16 mouse cellular contexts compared by ENCODE assay signal in genomic region chr15:79411363-79412065, GRCm38 (mm10). TPM values are rescaled to one million over a fixed set of nuclear protein-coding genes. Genes with fewer than 3 reads are reported as not detected.
DNase-seq lines count a peak whose midpoint lies in the region; ATAC-seq and TF ChIP-seq lines count a peak whose summit lies in the region.
"Had no signal": no experiment of that assay in that cellular context is flagged by ENCODE, and none has a peak within 500 bp of the region (broad histone marks: within the 10 kb centered on the region; RNA-seq: fewer than 3 reads in every experiment).

No protein-coding gene starts in this region.

- DNase-seq in kidney, postnatal 0 days (ENCODE audit: low spot score): no peak
- DNase-seq in thymus, postnatal 0 days (ENCODE audit: low spot score): peak; percentile 32
- DNase-seq in thymus, postnatal 10 days (ENCODE audit: low spot score in 2 of 2): no peak
- peak; percentile 22 for DNase-seq in embryonic facial prominence, embryonic 11.5 days (ENCODE audit: low spot score)
- DNase-seq in thymus, postnatal 25 days: peak; percentile 35
- DNase-seq in layer of hippocampus, adult 8-10 months (ENCODE audit: low spot score in 2 of 2): no peak
- DNase-seq: cerebellum, postnatal 14 days; kidney, postnatal 25 days; lung, adult 18-20 months; right cerebral cortex, adult 18-20 months had no signal

- TF ChIP-seq CTCF in kidney, postnatal 0 days (IDR thresholded peaks at IDR 0.05; ENCODE audit: low read depth): peak; percentile 56

- no peak overlapping the region for H3K9ac ChIP-seq in kidney, postnatal 0 days (ENCODE audit: low read depth, low read length)
- no peak overlapping the region for H3K9ac ChIP-seq in kidney, embryonic 16.5 days (replicated peaks; ENCODE audit: low read length)
- no peak overlapping the region for H3K9ac ChIP-seq in embryonic facial prominence, embryonic 11.5 days (replicated peaks; ENCODE audit: low read length)
- no peak overlapping the region for H3K9ac ChIP-seq in hindbrain, embryonic 12.5 days
- H3K9ac ChIP-seq: heart, embryonic 12.5 days; hindbrain, embryonic 13.5 days; midbrain, embryonic 12.5 days; neural tube, embryonic 12.5 days had no signal

- H3K4me2 ChIP-seq in kidney, postnatal 0 days (ENCODE audit: low read length): no peak overlapping the region
- H3K4me2 ChIP-seq in kidney, embryonic 16.5 days (replicated peaks; ENCODE audit: low read depth, low read length): no peak overlapping the region
- no peak overlapping the region for H3K4me2 ChIP-seq in embryonic facial prominence, embryonic 11.5 days (ENCODE audit: low read depth, low read length)
- no peak overlapping the region for H3K4me2 ChIP-seq in hindbrain, embryonic 12.5 days (replicated peaks)
- H3K4me2 ChIP-seq: heart, embryonic 12.5 days; hindbrain, embryonic 13.5 days; midbrain, embryonic 12.5 days; neural tube, embryonic 12.5 days had no signal

- H3K4me3 ChIP-seq in kidney, postnatal 0 days (replicated peaks; ENCODE audit: low read depth, low read length): no peak overlapping the region
- no peak overlapping the region for H3K4me3 ChIP-seq in kidney, embryonic 16.5 days (ENCODE audit: low read length)
- H3K4me3 ChIP-seq in embryonic facial prominence, embryonic 11.5 days (ENCODE audit: low read depth, low read length): no peak overlapping the region
- H3K4me3 ChIP-seq in hindbrain, embryonic 12.5 days: no peak overlapping the region
- H3K4me3 ChIP-seq: heart, embryonic 12.5 days; hindbrain, embryonic 13.5 days; midbrain, embryonic 12.5 days; neural tube, embryonic 12.5 days had no signal

- no peaks in the 10 kb centered on the region for H3K36me3 ChIP-seq in kidney, postnatal 0 days (ENCODE audit: insufficient read depth, low read length)
- peaks cover under 1% of the 10 kb centered on the region; the same call in 1 of the 2 replicates for H3K36me3 ChIP-seq in kidney, embryonic 16.5 days (ENCODE audit: insufficient read depth, low read length)
- H3K36me3 ChIP-seq in embryonic facial prominence, embryonic 11.5 days (replicated peaks; ENCODE audit: control insufficient read depth, insufficient read depth, low read depth, low read length): no peaks in the 10 kb centered on the region
- H3K36me3 ChIP-seq in hindbrain, embryonic 12.5 days: peaks cover 5% of the 10 kb centered on the region

- no peaks in the 10 kb centered on the region for H3K4me1 ChIP-seq in kidney, postnatal 0 days (replicated peaks; ENCODE audit: insufficient read depth, low read length)
- 0 out of 2 replicates have a peak, but pooled peaks cover 3% of the 10 kb centered on the region for H3K4me1 ChIP-seq in kidney, embryonic 16.5 days (ENCODE audit: insufficient read depth, low read length)
- H3K4me1 ChIP-seq in embryonic facial prominence, embryonic 11.5 days (ENCODE audit: control insufficient read depth, insufficient read depth, low read length): no peaks in the 10 kb centered on the region
- no peaks in the 10 kb centered on the region for H3K4me1 ChIP-seq in hindbrain, embryonic 12.5 days
- H3K4me1 ChIP-seq: midbrain, embryonic 12.5 days; neural tube, embryonic 12.5 days had no signal

- 74% methylated on average over 10 of the region's 10 CpGs for WGBS in kidney, postnatal 0 days
- 74% methylated on average over 10 of the region's 10 CpGs for WGBS in kidney, embryonic 16.5 days
- WGBS in embryonic facial prominence, embryonic 11.5 days: 55% methylated on average over 10 of the region's 10 CpGs
- WGBS in hindbrain, embryonic 12.5 days: 58% methylated on average over 10 of the region's 10 CpGs

- no peak for ATAC-seq in kidney, postnatal 0 days (replicated peaks; ENCODE audit: low FRiP score, low read depth)
- ATAC-seq in kidney, embryonic 16.5 days (ENCODE audit: low FRiP score, low TSS enrichment): no peak
- no peak for ATAC-seq in embryonic facial prominence, embryonic 11.5 days (replicated peaks; ENCODE audit: insufficient number of reproducible peaks, low FRiP score, low TSS enrichment, low read depth)
- ATAC-seq in hindbrain, embryonic 12.5 days (ENCODE audit: low FRiP score): no peak

- H3K9me3 ChIP-seq in kidney, postnatal 0 days (replicated peaks; ENCODE audit: low read length): no peaks in the 10 kb centered on the region
- H3K9me3 ChIP-seq in kidney, embryonic 16.5 days (ENCODE audit: low read length): no peaks in the 10 kb centered on the region
- H3K9me3 ChIP-seq in embryonic facial prominence, embryonic 11.5 days (replicated peaks; ENCODE audit: control insufficient read depth, low read length): no peaks in the 10 kb centered on the region
- H3K9me3 ChIP-seq in hindbrain, embryonic 12.5 days (replicated peaks): no peaks in the 10 kb centered on the region
- H3K9me3 ChIP-seq: heart, embryonic 12.5 days; hindbrain, embryonic 13.5 days; midbrain, embryonic 12.5 days; neural tube, embryonic 12.5 days had no signal

- H3K27ac ChIP-seq in kidney, postnatal 0 days: no peak overlapping the region
- no peak overlapping the region for H3K27ac ChIP-seq in kidney, embryonic 16.5 days (ENCODE audit: low read length)
- no peak overlapping the region for H3K27ac ChIP-seq in embryonic facial prominence, embryonic 11.5 days (replicated peaks; ENCODE audit: low read depth, low read length)
- no peak overlapping the region for H3K27ac ChIP-seq in hindbrain, embryonic 12.5 days
- H3K27ac ChIP-seq: hindbrain, embryonic 13.5 days; midbrain, embryonic 12.5 days; neural tube, embryonic 12.5 days had no signal

- no peaks in the 10 kb centered on the region for H3K27me3 ChIP-seq in kidney, postnatal 0 days (ENCODE audit: insufficient read depth, low read length)
- no peaks in the 10 kb centered on the region for H3K27me3 ChIP-seq in kidney, embryonic 16.5 days (ENCODE audit: insufficient read depth, low read length)
- no peaks in the 10 kb centered on the region for H3K27me3 ChIP-seq in embryonic facial prominence, embryonic 11.5 days (ENCODE audit: control insufficient read depth, insufficient read depth, low read length)
- no peaks in the 10 kb centered on the region for H3K27me3 ChIP-seq in hindbrain, embryonic 12.5 days
- H3K27me3 ChIP-seq: heart, embryonic 12.5 days; midbrain, embryonic 12.5 days; neural tube, embryonic 12.5 days had no signal

RNA-seq across cellular contexts. Expression of gene Tmem184b, which starts 8.1 kb away (rescaled TPM):
- 44.4 and 47.5 TPM in 2 replicates for polyA plus RNA-seq in kidney, postnatal 0 days (2015; fragmentation: Nextera tagmentation; extraction: Ambion mirVana)
- 75.0 and 80.5 TPM in 2 replicates for polyA plus RNA-seq in kidney, embryonic 16.5 days (2015; fragmentation: Nextera tagmentation; extraction: Ambion mirVana)
- 30.0 and 37.4 TPM in 2 replicates for polyA plus RNA-seq in thymus, postnatal 0 days (2015; fragmentation: Nextera tagmentation; extraction: Ambion mirVana)
- polyA plus RNA-seq in embryonic facial prominence, embryonic 11.5 days (2014; fragmentation: Nextera tagmentation; extraction: Ambion mirVana): 36.2 and 45.5 TPM in 2 replicates
- total RNA-seq in layer of hippocampus, adult 8-10 months (2022): 10 to 100 TPM; 52.5 to 66.5 (median 57.2) TPM
- 46.2 and 52.0 TPM in 2 replicates for polyA plus RNA-seq in hindbrain, embryonic 12.5 days (2016; fragmentation: Nextera tagmentation; extraction: Ambion mirVana)

RNA-seq across cellular contexts. Expression of gene Csnk1e, which starts 43.9 kb away (rescaled TPM):
- polyA plus RNA-seq in kidney, postnatal 0 days (2015; fragmentation: Nextera tagmentation; extraction: Ambion mirVana): 50.9 and 53.9 TPM in 2 replicates
- polyA plus RNA-seq in kidney, embryonic 16.5 days (2015; fragmentation: Nextera tagmentation; extraction: Ambion mirVana): 66.0 and 71.5 TPM in 2 replicates
- 52.2 and 70.8 TPM in 2 replicates for polyA plus RNA-seq in thymus, postnatal 0 days (2015; fragmentation: Nextera tagmentation; extraction: Ambion mirVana)
- polyA plus RNA-seq in embryonic facial prominence, embryonic 11.5 days (2014; fragmentation: Nextera tagmentation; extraction: Ambion mirVana): 108 and 109 TPM in 2 replicates
- 100 to 1,000 TPM; 112 to 137 (median 123) TPM for total RNA-seq in layer of hippocampus, adult 8-10 months (2022)
- polyA plus RNA-seq in hindbrain, embryonic 12.5 days (2016; fragmentation: Nextera tagmentation; extraction: Ambion mirVana): 280 and 284 TPM in 2 replicates

Comparison
In these comparisons a context has a peak if more than half of its experiments do, and no peak if none do; other contexts are left out.
1. DNase-seq: peak in thymus, postnatal 0 days (single experiment), embryonic facial prominence, embryonic 11.5 days (single experiment) and thymus, postnatal 25 days (single experiment); none in kidney, postnatal 0 days (single experiment), thymus, postnatal 10 days (0 of 2) and layer of hippocampus, adult 8-10 months (0 of 2).